Mouse (Mus musculus): Measurements from ENCODE around the gene Usp9x.

The Usp9x gene

GRCm38 (mm10) chrX:13071776-13072460 lies 620 bp downstream of the Usp9x start:
- in situ Hi-C loops (cut with MboI; ENCODE audit: unreplicated experiment in 2 of 2) = loop anchor here (10.0 kb wide), 2 partner anchors 137 to 147 kb away; no protein-coding TSS in a partner anchor

GRCm38 (mm10) chrX:13072461-13072982 lies 1.2 kb downstream of the Usp9x start:
- in situ Hi-C loops (cut with MboI; ENCODE audit: unreplicated experiment in 2 of 2) = loop anchor here (10.0 kb wide), 2 partner anchors 138 to 148 kb away; no protein-coding TSS in a partner anchor

- in situ Hi-C loops (cut with MboI; ENCODE audit: unreplicated experiment in 2 of 2) = no loop called here
These were observed 14.3 kb downstream of the Usp9x start for GRCm38 (mm10) chrX:13085621-13086020.

GRCm38 (mm10) chrX:13096985-13097384 lies 25.7 kb downstream of the Usp9x start:
- in situ Hi-C loops (cut with MboI; ENCODE audit: unreplicated experiment in 2 of 2) = no loop called here

DNA sequence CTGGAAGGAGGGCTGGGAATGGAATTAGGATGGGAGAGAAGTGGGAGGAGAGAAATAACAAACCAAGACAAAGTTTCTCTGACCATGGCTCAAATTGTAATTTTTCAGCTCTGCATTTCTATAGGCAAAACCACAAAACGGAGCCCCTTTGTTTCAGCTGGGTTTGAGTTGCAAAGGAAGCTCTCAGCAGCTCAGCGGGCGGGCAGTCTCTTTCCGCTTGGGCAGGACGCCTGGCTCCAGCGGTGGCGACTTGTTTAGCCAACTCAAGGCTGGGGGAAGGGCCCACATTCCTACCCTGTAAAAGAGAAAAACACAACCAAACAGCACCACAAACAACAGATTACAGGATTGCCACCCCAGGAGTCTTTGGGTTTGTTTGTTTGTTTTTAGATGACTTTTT lies 135.2 kb downstream of the Usp9x start:
- in situ Hi-C loops (cut with MboI; ENCODE audit: unreplicated experiment in 2 of 2) = loop anchor here (25.0 kb wide), 1 partner anchor 294 kb away; no protein-coding TSS in a partner anchor

- in situ Hi-C loops (cut with MboI; ENCODE audit: unreplicated experiment in 2 of 2) = loop anchor here (25.0 kb wide), 1 partner anchor 295 kb away; no protein-coding TSS in a partner anchor
These were observed 136.4 kb downstream of the Usp9x start for GRCm38 (mm10) chrX:13207512-13208341.

GRCm38 (mm10) chrX:13208404-13208803 lies 137.1 kb downstream of the Usp9x start:
- in situ Hi-C loops (cut with MboI; ENCODE audit: unreplicated experiment in 2 of 2) = loop anchor here (25.0 kb wide), 1 partner anchor 296 kb away; no protein-coding TSS in a partner anchor

GRCm38 (mm10) chrX:13214275-13214674 lies 143.0 kb downstream of the Usp9x start:
- in situ Hi-C loops (cut with MboI; ENCODE audit: unreplicated experiment in 2 of 2) = loop anchor here (25.0 kb wide), 1 partner anchor 302 kb away; no protein-coding TSS in a partner anchor
